8 mouse cellular contexts compared by ENCODE assay signal in genomic region chr5:147956821-147957564, GRCm38 (mm10). TPM values are rescaled to one million over a fixed set of nuclear protein-coding genes. Genes with fewer than 3 reads are reported as not detected.
DNase-seq lines count a peak whose midpoint lies in the region; ATAC-seq and TF ChIP-seq lines count a peak whose summit lies in the region.

Mtus2 (plus strand) TSS chr5:147957320.

- H3K4me1 ChIP-seq in lung, adult 2 months (ENCODE audit: control insufficient read depth, insufficient read depth, low read length) = peaks cover 6% of the 10 kb centered on the region; the same call in 1 of the 2 replicates
- peaks cover 3% of the 10 kb centered on the region for H3K4me1 ChIP-seq in olfactory bulb, adult 2 months (ENCODE audit: control insufficient read depth, insufficient read depth, low read length)

- peak within 1 kb of the TSS; percentile 96 for H3K27ac ChIP-seq in olfactory bulb, adult 2 months (ENCODE audit: insufficient read depth, low read depth, low read length)

- peak; percentile 83 for DNase-seq in R1 (ENCODE audit: low read depth, low spot score)
- peak; percentile 98 for DNase-seq in cerebellum, postnatal 14 days
- peak; percentile 68 to 87 for DNase-seq in frontal cortex, postnatal 10 days (ENCODE audit: low spot score in 2 of 2)
- DNase-seq in layer of hippocampus, adult 9-10 months (ENCODE audit: low spot score) = peak; percentile 61
- DNase-seq in lung, adult 2 months = peak; percentile 82
- peak; percentile 5 to 21 for DNase-seq in thymus, adult 18-20 months

- peak within 1 kb of the TSS; percentile 44 for H3K4me3 ChIP-seq in lung, adult 2 months (replicated peaks; ENCODE audit: extremely low read depth, low read depth, low read length)
- H3K4me3 ChIP-seq in olfactory bulb, adult 2 months (ENCODE audit: insufficient read depth, low read depth, low read length) = peak within 1 kb of the TSS; percentile 73

- ATAC-seq in hematopoietic stem cell, adult 5-6 weeks (replicated peaks in 1 of 2; ENCODE audit: insufficient read depth in 1 of 2, low FRiP score in 2 of 2, low TSS enrichment in 1 of 2, low read depth in 1 of 2, poor library complexity in 2 of 2, severe bottlenecking in 2 of 2) = peak; percentile 73 to 85

- peak; percentile 30; the same call in 1 of the 2 replicates for TF ChIP-seq CTCF in lung, adult 2 months (IDR thresholded peaks at IDR 0.05; ENCODE audit: insufficient read depth, low read length)
- peak; percentile 95 for TF ChIP-seq CTCF in olfactory bulb, adult 2 months (IDR thresholded peaks at IDR 0.05; ENCODE audit: insufficient read depth, low read depth, low read length)

- no peak for TF ChIP-seq POLR2A in lung, adult 2 months (IDR thresholded peaks at IDR 0.05; ENCODE audit: borderline replicate concordance, extremely low read depth, low read depth, low read length)
- no peak for TF ChIP-seq POLR2A in olfactory bulb, adult 2 months (IDR thresholded peaks at IDR 0.05; ENCODE audit: insufficient read depth, low read depth, low read length)

- WGBS in lung, adult 2 months = under 1% methylated on average over 54 of the region's 55 CpGs
- under 1% methylated on average over 55 of the region's 55 CpGs for WGBS in olfactory bulb, adult 2 months

RNA-seq across cellular contexts. Expression of gene Mtus2, which starts in this region (rescaled TPM):
- total RNA-seq in hematopoietic stem cell, adult 5-6 weeks (2017) = 6.1 and 8.9 TPM in 2 replicates
- polyA plus RNA-seq in lung, adult 2 months (2012; rRNA removed) = 4.7 and 6.1 TPM in 2 replicates
- not detected in 2 replicates for polyA plus RNA-seq in olfactory bulb, adult 2 months (2012; ENCODE audit: insufficient read depth, insufficient read length, low replicate concordance, missing spikeins)

Comparison
In these comparisons a context has a peak if more than half of its experiments do, and no peak if none do; other contexts are left out.
1. Peak in every context shown above with its lines: DNase-seq, ATAC-seq, H3K4me3 ChIP-seq and H3K27ac ChIP-seq.
2. DNase-seq: peak in every context shown above with its lines; median percentile 98 in cerebellum, postnatal 14 days; 83 in R1; 82 in lung, adult 2 months; 78 in frontal cortex, postnatal 10 days; 61 in layer of hippocampus, adult 9-10 months; 13 in thymus, adult 18-20 months.